Mouse (Mus musculus): ENCODE results near the gene Snapc3. TPM values are rescaled to one million over a fixed set of nuclear protein-coding genes. Genes with fewer than 3 reads are reported as not detected.

The Snapc3 gene
- total and polyA plus RNA-seq, 3 experiments, result 12.0 to 16.9 TPM; not detected in 1

DNA sequence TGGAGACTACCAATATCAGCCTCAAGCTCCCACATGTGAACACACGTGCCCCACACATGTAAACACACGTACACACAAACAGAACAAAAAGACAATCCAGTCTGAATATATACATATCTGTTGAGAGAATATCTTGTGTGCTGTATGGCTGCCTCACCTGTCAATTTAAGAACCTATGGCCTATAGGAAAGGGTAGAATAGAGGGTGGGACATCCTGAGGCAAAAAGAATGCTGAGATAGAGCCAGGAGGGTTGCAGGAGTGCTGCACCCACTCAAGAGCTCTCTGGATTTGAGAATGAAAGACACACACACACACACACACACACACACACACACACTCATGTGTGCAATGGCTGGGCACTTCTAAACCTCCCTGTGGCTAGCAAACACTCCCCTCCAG, 19.0 kb upstream of the Snapc3 start:
- peaks cover 0 to 15% of the 10 kb centered on the region in 2 experiments; a peak in 2 of 4 replicates for H3K36me3 ChIP-seq (ENCODE audit: control insufficient read depth in 1 of 2, insufficient read depth in 2 of 2, low read length in 2 of 2)
- peak; percentile 33 for DNase-seq (ENCODE audit: low read depth, low spot score)
- H3K27me3 ChIP-seq (ENCODE audit: control insufficient read depth in 1 of 2, insufficient read depth in 2 of 2, low read length in 2 of 2), result no peaks in the 10 kb centered on the region
- no peak overlapping the region for H3K4me3 ChIP-seq (ENCODE audit: control insufficient read depth in 1 of 2, insufficient read depth in 1 of 2, low read depth in 2 of 2, low read length in 2 of 2)
- H3K9me3 ChIP-seq (replicated peaks; ENCODE audit: insufficient read depth, low read length), result no peaks in the 10 kb centered on the region
- no peaks in the 10 kb centered on the region for H3K79me2 ChIP-seq (ENCODE audit: control insufficient read depth, insufficient read depth, low read length, poor library complexity)
- peaks cover 4 to 8% of the 10 kb centered on the region in 2 experiments; a peak in 3 of 4 replicates for H3K4me1 ChIP-seq (ENCODE audit: control insufficient read depth in 1 of 2, insufficient read depth in 2 of 2, low read length in 2 of 2)
- no peak overlapping the region for H3K9ac ChIP-seq (ENCODE audit: control insufficient read depth, low read depth, low read length, poor library complexity, severe bottlenecking)
- TF ChIP-seq NRF1 (IDR thresholded peaks at IDR 0.05; ENCODE audit: insufficient read depth, low read depth, low read length, poor library complexity, severe bottlenecking) (no peak), MYC (IDR thresholded peaks at IDR 0.05; ENCODE audit: low read depth, low read length) (no peak), GABPA (IDR thresholded peaks at IDR 0.05; ENCODE audit: low read depth, low read length) (no peak), MAFK (IDR thresholded peaks at IDR 0.05; ENCODE audit: borderline replicate concordance, low read depth, low read length) (no peak), CHD1 (IDR thresholded peaks at IDR 0.05; ENCODE audit: low read depth, low read length) (no peak), POLR2A (IDR thresholded peaks at IDR 0.05; ENCODE audit: control insufficient read depth in 1 of 2, insufficient read depth in 1 of 2, low read depth in 1 of 2, low read length in 2 of 2, poor library complexity in 1 of 2) (no peak), KAT2A (conservative IDR thresholded peaks at IDR 0.05; ENCODE audit: low read depth, low read length) (no peak), RCOR1 (IDR thresholded peaks at IDR 0.05; ENCODE audit: low read depth, low read length) (no peak), E2F4 (IDR thresholded peaks at IDR 0.05; ENCODE audit: borderline replicate concordance, low read depth, low read length) (no peak), TBP (IDR thresholded peaks at IDR 0.05; ENCODE audit: low read depth, low read length) (no peak), CHD2 (IDR thresholded peaks at IDR 0.05; ENCODE audit: low read length) (no peak), UBTF (IDR thresholded peaks at IDR 0.05; ENCODE audit: borderline replicate concordance, insufficient read depth, low read depth, low read length) (no peak), EP300 (IDR thresholded peaks at IDR 0.05; ENCODE audit: low read depth in 1 of 2, low read length in 2 of 2) (no peak), ELF1 (IDR thresholded peaks at IDR 0.05; ENCODE audit: low read depth, low read length) (no peak), ZMIZ1 (IDR thresholded peaks at IDR 0.05; ENCODE audit: low read depth, low read length) (no peak), POLR2AphosphoS2 (IDR thresholded peaks at IDR 0.05; ENCODE audit: low read length) (no peak)
- H3K27ac ChIP-seq (ENCODE audit: control insufficient read depth, low read depth, low read length), result no peak overlapping the region

DNA sequence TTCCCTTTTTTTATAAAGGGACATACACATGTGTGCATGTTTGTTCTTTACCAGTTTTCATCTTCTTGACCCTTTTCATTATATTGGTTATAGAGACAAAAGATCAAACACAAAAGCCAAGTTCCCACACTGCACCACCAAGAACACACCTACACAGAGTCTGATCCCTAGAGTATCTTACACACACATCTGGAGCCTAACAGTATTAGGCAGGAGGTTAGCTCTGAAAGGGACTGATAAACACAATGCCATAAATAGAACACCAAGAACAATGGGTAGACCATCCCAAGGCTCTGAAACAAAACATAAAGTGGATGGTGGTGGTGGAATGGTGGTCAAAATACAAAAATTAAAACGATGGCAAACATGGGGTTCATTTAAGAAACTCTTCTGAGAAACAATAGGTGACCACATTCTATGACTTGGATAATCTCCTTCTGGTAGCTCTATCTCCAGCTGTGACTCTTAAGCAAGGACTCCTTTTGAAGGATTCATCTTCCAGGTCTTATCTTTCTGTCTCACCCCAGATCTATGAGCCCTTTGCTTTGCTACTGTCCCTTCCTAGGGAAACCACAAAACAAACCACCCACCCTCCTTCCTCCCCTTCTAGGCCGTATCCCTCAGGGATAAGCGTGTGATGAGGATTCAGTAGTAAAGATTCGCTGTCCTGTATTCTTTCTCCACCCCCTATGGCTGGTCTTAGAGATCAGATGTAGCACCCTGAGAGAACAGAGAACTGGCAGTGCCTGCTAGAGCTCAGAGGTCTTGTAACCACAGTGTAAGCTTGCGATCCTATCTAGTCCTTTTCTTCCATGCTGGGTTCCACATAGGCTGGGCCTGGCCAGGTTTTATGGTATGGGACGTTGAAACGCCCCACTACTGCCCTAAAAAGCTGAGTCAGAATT, 16.6 kb upstream of the Snapc3 start:
- Histone ChIP-seq H3K4me3 (ENCODE audit: control insufficient read depth in 1 of 2, insufficient read depth in 1 of 2, low read depth in 2 of 2, low read length in 2 of 2) (no peak overlapping the region), H3K9me3 (replicated peaks; ENCODE audit: insufficient read depth, low read length) (no peaks in the 10 kb centered on the region), H3K4me1 (ENCODE audit: control insufficient read depth in 1 of 2, insufficient read depth in 2 of 2, low read length in 2 of 2) (peaks cover 4 to 8% of the 10 kb centered on the region in 2 experiments; a peak in 3 of 4 replicates), H3K36me3 (ENCODE audit: control insufficient read depth in 1 of 2, insufficient read depth in 2 of 2, low read length in 2 of 2) (peaks cover 0 to 15% of the 10 kb centered on the region in 2 experiments; a peak in 2 of 4 replicates), H3K27me3 (ENCODE audit: control insufficient read depth in 1 of 2, insufficient read depth in 2 of 2, low read length in 2 of 2) (no peaks in the 10 kb centered on the region; a peak in 1 of 4 replicates), H3K9ac (ENCODE audit: control insufficient read depth, low read depth, low read length, poor library complexity, severe bottlenecking) (no peak overlapping the region), H3K27ac (ENCODE audit: control insufficient read depth, low read depth, low read length) (no peak overlapping the region), H3K79me2 (ENCODE audit: control insufficient read depth, insufficient read depth, low read length, poor library complexity) (no peaks in the 10 kb centered on the region)
- peak; percentile 39 for DNase-seq (ENCODE audit: low read depth, low spot score)
- TF ChIP-seq TAL1 (IDR thresholded peaks at IDR 0.05; ENCODE audit: low read length) (peak; percentile 66), CTCF (IDR thresholded peaks at IDR 0.05 in 2 of 3, conservative IDR thresholded peaks at IDR 0.05 in 1 of 3; ENCODE audit: control insufficient read depth in 1 of 3, insufficient read depth in 1 of 3, low read depth in 2 of 3, low read length in 3 of 3, poor library complexity in 1 of 3, severe bottlenecking in 1 of 3) (no peak), MAZ (IDR thresholded peaks at IDR 0.05; ENCODE audit: low read depth, low read length) (no peak), RCOR1 (IDR thresholded peaks at IDR 0.05; ENCODE audit: low read depth, low read length) (no peak), RAD21 (IDR thresholded peaks at IDR 0.05; ENCODE audit: low read depth, low read length) (no peak), CHD1 (IDR thresholded peaks at IDR 0.05; ENCODE audit: low read depth, low read length) (no peak), UBTF (IDR thresholded peaks at IDR 0.05; ENCODE audit: borderline replicate concordance, insufficient read depth, low read depth, low read length) (no peak), POLR2AphosphoS5 (IDR thresholded peaks at IDR 0.05; ENCODE audit: borderline replicate concordance, low read depth, low read length) (no peak), EP300 (IDR thresholded peaks at IDR 0.05; ENCODE audit: low read depth in 1 of 2, low read length in 2 of 2) (peak; percentile 52 to 75; a peak in 3 of 4 replicates), SMC3 (IDR thresholded peaks at IDR 0.05; ENCODE audit: low read depth, low read length) (no peak), ZMIZ1 (IDR thresholded peaks at IDR 0.05; ENCODE audit: low read depth, low read length) (no peak), KAT2A (conservative IDR thresholded peaks at IDR 0.05; ENCODE audit: low read depth, low read length) (no peak), GATA1 (IDR thresholded peaks at IDR 0.05; ENCODE audit: low read depth, low read length) (peak; percentile 18; the same call in 1 of the 2 replicates), TCF12 (IDR thresholded peaks at IDR 0.05; ENCODE audit: low read depth, low read length) (peak; percentile 69), JUND (IDR thresholded peaks at IDR 0.05; ENCODE audit: low read depth, low read length) (no peak), MYB (IDR thresholded peaks at IDR 0.05; ENCODE audit: low read depth, low read length) (0 out of 2 replicates have a peak, but pooled peaks have one; percentile 26), NELFE (IDR thresholded peaks at IDR 0.05; ENCODE audit: low read depth, low read length) (no peak), MXI1 (IDR thresholded peaks at IDR 0.05; ENCODE audit: low read depth, low read length) (no peak), MEF2A (IDR thresholded peaks at IDR 0.05; ENCODE audit: extremely low read depth, insufficient replicate concordance, low read depth, low read length, poor library complexity, severe bottlenecking) (peak; percentile 88)
